Mouse (Mus musculus) left cerebral cortex, postnatal 4 days (tissue): ENCODE measurements around the gene Sugt1. TPM values are rescaled to one million over a fixed set of nuclear protein-coding genes. Genes with fewer than 3 reads are reported as not detected.

Experiments used
- DNase-seq: peaks from one replicate; pipeline ENCODE4 v3.0.0-alpha.2; 2022
- intact Hi-C: fragments of 180-260 bp; cut with DNase I; formaldehyde crosslinking; loops from one replicate; pipeline ENCODE4 v1.15.1; 2025
- total RNA-seq, 2 experiments: library from RNA; stranded (reverse); gene quantifications; 2 replicates each; pipeline ENCODE4 v1.2.3; 2021

Sugt1 gene
- 10 to 100 TPM; 74.3 to 83.4 TPM for total RNA-seq

DNA sequence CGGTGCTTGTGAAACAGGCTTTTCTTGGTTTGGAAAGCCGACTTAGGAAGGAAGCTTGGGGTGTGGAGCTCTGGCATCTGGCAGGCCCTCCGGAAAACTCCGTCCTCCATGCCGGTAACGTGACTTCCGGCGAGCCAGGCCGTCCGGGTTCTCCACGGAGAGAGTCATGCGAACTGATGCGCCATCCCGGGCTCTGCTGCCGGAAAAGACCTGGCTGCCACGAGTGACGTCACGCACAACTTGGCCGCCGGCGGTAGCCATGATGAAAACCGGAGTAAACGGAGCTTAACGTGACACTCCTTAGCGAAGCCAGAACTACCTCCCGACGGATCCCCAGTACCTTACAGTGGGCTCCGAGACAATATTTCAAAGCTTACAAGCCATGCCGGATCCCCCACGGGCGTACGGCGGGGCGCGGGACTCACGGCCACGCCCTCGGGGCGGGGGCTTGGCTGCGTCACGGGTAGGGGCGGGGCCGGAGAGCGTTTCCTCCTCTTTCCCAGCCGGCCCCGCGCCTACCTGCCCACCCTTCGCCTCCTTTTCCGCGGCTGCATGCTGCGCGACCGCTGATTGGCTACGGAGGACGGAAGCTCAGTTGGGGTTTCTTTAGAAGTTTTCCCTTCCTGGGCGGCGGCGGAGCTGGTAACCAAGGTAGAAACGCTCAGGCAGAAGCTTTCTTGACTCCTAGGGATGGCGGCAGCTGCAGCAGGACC is at the start of gene Sugt1:
Sugt1 (plus strand) TSS at position 553 of the 713 bp plus-strand sequence.
- intact Hi-C loops, result loop anchor here (5.0 kb wide), 1 partner anchor 105 kb away; the partner anchor contains the start of genes Elf1 and Wbp4
- peak; percentile 96 for DNase-seq

DNA sequence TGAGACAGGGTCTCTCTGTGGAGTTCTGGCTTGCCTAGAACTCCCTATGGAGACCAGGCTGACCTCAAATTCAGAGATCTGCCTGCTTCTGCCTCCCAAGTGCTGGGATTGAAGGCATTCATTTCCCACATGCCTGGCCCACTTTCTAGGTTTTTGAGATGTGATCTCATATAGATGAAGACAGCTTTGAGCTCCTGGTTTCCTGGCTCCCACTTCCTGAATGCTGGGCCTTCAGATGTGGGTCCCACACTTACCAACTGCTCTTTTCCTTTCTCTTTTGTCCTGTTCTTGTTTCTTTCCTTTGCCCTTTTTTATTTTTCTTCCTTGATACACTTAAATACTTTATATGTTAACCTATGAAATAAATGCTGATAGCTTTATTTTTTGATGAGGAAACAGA is 49.6 kb upstream of the Sugt1 start:
- intact Hi-C loops, result no loop called here
- DNase-seq, result no peak

DNA sequence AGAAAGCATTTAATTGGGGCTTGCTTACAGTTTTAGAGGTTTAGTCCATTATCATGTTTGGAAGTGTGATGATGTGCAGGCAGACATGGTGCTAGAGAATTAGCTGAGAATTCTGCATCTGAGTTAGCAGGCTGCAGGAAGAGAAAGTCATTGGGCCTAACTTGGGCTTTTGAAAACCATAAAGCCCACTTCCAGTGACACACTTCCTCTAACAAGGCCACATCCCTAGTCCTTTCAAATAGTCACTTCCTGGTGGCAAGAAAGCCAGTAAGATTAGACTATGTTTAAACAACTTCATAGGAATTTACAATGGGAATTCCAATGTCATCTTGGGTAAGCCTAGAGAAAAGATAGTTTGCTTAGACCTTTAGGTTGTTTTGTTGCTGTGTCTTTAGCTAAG is 45.9 kb upstream of the Sugt1 start:
- DNase-seq, result no peak
- intact Hi-C loops, result no loop called here

DNA sequence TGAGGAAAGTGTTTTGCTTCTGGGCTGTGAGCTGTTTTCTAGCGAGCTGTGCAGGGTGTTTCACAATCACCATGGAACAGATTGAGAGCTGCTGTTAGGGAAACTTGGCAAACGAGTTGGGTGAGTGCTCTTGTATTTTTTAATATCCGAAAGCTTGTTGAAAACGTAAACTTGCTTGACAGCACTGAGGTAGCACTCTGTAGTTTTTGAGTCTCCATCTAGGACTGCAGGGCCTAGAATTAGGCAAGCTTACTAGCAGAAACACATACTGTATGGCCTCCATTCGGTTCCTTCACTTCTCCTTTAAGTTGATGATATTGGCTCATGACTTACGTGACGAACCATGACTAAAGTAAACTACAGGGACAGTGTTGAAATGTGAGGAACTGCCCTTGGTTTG is 38.1 kb upstream of the Sugt1 start:
- DNase-seq, result no peak
- intact Hi-C loops, result no loop called here

DNA sequence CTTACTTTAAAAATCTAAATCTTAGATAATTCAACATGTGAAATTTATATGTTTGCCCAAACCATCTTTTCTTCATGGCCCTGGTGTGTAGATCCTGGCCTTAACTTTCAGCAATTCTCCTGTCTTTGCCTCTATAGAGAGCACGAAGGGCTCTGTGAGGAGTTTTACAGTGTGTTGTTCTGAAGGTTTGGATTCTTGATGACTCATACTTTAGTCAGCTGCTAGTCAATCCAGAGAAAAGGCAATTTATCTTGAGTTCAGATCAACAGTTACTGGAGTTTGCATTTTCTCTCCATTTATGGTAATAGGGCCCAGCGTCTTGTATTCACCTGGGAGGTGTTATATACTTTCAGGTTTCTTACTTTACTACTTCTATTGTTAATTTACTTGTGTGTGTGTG is 35.6 kb upstream of the Sugt1 start:
- DNase-seq, result no peak
- intact Hi-C loops, result no loop called here

DNA sequence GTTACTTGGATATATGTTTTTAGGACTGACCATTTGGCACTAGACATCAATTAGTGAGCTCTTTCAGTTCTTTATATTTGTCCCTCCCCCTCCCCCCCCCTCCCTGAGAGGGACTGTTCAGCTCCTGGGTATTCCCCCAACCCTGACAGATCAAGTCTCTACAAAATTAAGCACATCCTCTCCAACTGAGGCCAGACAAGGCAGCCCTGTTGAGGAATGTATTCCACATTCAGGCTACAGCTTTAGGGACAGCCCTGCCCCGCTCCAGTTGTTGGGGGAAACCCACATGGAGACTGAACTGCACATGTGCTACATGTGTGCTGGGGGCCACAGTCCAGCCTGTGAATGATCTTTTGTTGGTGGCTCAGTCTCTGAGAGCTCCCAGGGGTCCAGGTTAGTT is 34.6 kb upstream of the Sugt1 start:
- DNase-seq, result no peak
- intact Hi-C loops, result no loop called here

DNA sequence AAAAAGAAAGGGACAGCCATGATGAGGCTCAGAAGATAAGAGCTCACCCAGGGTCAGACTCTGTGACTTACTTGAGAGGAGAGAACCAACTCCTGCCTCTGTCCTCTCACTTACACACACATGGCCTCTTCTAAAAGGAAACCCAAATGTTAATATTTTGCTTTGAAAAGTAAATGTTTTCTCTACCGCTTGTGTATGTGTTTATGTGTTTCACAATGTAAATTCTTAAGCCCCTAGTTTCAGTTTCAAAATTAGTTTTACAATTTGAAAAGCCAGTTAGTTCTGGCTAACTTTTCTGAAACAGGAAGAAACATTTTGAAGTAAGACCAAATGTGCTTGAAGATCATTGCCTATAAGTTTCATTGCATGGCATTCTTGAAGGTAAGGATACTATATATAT is 29.7 kb upstream of the Sugt1 start:
- intact Hi-C loops, result no loop called here
- no peak for DNase-seq

DNA sequence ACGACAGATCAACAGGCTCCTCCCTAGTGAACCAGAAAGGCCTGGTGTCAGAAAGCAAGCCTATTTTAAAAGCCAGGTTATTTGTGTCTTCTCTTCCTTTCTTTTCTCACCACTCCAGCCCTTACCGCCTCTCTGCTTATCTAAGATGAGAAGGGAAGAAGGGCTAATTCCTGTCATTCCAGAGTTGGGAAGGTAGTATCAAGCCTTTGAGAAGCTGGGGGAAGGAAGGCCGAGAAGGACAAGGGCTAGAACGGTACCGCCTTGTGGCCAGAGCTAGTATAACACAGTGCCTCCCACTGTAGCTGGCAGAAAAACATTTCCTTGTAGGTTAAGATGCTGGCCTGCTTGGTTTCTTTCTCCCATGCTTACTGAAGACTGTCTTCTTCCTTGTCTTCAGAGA is 24.7 kb upstream of the Sugt1 start:
- intact Hi-C loops, result no loop called here
- DNase-seq, result peak; percentile 29

DNA sequence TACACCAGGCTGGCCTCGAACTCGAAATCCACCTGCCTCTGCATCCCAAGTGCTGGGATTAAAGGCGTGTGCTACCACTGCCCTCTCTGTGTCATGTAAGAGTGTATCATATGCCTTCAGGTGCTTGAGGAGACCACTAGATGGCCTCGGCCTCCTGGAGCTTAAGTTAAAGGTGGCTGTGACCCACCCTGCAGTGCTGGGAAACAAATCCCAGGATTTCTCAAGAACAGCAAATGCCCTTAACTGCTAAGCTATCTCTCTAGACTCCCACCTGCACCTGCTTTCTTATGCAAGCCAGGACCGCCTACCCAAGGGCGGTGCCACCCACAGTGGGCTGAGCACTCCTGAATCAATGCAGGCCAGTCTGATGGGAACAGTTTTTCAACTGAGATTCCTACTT is 22.7 kb upstream of the Sugt1 start:
- no peak for DNase-seq
- intact Hi-C loops, result no loop called here

DNA sequence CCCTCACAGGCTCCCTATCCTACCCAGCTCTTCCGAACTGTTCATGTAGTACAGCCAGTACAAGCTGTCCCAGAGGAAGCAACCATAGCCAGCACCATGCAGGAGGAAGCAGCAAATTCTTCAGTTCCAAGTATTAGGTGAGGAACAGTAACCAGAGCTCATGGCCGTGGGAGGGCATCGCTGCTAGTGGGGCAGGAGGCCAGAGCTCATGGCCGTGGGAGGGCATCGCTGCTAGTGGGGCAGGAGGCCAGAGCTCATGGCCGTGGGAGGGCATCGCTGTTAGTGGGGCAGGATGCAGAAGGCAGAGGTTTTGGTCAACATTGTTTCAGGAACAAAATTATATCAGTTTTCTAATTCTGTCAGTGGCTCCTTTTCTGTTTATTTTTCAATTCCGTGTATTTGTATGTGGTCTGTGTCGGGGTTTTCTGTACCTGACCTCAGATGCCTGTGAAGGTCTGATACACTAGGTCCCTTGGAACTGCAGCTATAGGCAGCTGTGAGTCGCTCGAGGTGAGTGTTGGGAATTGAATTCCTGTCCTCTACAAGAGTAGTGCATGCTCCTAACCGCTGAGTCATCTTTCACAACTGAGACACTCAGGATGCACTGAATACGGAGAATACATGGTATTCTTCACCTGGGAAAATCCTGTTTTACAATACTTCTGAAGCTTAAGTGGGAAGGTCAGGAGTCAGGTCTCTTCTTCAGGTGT is 13.9 kb upstream of the Sugt1 start:
- intact Hi-C loops, result no loop called here
- DNase-seq, result no peak

DNA sequence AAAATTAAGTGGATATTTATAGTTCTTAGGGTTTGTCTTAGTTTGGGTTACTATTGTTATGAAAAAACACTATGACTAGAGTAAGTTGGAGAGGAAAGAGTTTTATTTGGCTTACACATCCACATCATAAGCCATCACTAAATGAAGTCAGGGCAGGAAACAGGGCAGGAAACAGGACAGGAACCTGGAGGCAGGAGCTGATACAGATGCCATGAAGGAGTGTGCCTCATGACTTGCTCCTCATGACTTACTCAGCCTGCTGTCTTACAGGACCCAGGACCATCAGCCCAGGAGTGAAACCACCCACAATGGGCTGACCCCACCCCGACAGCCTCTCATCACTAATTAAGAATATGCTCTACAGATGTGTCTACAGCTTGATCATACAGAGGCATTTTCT is 13.1 kb upstream of the Sugt1 start:
- intact Hi-C loops, result no loop called here
- no peak for DNase-seq

DNA sequence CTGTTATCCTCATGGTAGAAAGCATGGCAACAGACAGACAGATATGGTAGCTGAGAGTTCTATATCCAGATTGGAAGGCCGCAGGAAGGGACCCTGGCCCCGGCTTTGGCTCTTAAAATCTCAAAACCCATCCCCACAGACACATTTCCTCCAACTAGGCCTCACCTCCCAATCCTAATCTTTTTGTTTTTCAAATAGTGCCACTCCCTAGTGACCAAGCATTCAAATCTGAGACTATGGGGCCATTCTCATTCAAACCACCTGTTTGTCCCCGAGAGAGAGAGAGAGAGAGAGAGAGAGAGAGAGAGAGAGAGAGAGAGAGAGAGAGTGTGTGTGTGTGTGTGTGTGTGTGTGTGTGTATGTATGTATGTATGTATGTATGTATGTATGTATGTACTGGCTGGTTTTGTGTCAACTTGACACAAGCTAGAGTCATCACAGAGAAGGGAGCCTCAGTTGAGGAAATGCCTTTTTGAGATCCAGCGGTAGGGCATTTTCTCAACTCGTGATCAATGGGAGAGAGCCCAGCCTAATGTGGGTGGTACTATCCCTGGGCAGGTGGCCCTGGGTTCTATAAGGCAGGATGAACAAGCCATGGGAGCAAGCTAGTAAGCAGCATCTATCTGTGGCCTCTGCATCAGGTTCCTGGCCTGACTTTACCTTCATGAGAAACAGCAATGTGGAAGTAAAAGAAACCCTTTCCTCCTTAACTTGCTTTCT is 3.8 kb upstream of the Sugt1 start:
- intact Hi-C loops, result no loop called here
- no peak for DNase-seq

DNA sequence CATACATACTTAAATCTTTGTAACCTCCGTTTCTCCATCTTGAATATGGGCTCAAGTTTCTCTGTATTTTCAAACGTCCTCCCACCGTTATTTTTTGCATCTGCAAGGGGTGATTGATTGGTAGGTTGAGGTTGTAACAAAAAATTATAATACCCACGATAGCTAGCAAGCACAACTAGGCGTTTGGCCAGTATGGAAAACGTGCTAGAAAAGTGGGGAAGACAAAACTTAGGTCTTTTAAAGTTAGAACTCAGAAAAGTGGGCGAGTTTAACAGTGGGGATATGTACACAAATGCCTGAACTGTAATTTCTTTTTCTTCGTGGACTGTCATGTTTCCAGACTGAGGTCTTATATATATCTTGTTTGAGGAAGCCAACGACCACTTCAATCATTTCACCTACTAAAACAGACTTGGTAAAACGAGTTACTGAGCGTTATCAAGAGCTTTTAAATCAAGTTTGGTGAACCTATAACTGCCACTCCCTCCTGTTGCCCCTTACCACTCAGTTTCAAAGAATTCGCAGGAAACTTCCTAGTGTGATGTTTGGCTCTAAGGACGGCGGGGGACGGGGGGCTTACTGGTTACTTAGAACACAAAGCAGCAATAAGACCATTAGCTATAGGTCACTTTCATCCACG is 872 bp upstream of the Sugt1 start:
- intact Hi-C loops, result loop anchor here (5.0 kb wide), 1 partner anchor 104 kb away; the partner anchor contains the start of genes Elf1 and Wbp4
- DNase-seq, result no peak

DNA sequence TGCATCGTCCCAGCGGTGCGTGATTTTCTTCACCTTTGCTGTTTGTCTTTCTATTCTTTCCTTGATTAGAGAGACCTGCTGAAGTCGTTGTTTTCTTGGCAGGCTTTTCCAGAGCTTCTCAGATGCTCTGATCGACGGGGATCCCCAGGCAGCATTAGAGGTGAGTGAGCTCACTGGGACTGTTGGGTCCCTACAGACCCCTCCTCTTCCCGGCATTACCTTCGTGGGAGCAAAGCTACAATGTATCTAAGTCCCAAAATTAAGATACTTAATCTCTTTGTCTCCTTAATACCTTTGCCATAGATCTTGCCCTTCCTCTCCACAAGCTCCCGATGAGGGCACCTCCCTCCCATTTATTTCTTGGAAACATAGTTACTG is 350 bp downstream of the Sugt1 start:
- intact Hi-C loops, result loop anchor here (5.0 kb wide), 1 partner anchor 106 kb away; the partner anchor contains the start of genes Elf1 and Wbp4
- no peak for DNase-seq

DNA sequence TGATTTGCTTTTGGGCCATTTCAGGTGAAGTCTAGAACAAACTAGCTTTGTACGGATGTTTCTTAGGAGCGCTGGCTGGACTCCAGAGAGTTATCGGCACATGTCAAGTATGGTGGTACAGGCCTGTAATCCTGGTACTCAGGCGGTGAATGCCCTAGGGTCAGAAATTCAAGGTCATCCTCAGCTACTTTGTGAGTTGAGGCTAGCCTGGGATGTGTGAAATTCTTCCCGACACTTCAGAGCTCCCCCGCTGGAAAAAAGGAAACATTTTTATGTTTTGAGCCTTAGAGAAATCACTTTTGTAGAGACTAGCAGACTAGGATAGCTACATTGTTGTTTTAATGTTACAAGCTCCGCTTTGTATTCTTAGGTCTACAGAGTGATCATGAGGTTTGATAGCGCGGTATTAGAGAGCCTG is 1.1 kb downstream of the Sugt1 start:
- DNase-seq, result peak; percentile 6
- intact Hi-C loops, result loop anchor here (5.0 kb wide), 1 partner anchor 106 kb away; the partner anchor contains the start of genes Elf1 and Wbp4

DNA sequence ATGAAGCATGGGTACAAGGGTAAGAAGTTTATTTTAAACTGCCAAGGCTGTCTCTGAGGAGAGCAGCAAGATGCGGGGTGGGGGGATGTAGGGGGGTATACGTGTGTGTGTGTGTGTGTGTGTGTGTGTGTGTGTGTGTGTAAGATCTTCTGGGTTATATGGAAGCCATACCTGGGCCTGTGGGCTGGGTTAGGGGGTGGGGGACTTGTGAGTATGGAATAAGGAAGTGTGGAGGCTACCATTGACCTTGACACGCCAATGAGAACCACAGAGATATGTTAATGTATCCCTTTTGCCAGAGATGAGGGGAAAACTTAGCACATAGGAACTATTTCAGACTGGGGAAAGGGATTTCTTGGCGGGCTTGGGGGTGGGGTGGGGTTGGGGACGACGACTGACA is 1.9 kb downstream of the Sugt1 start:
- DNase-seq, result no peak
- intact Hi-C loops, result loop anchor here (5.0 kb wide), 1 partner anchor 107 kb away; the partner anchor contains the start of genes Elf1 and Wbp4

DNA sequence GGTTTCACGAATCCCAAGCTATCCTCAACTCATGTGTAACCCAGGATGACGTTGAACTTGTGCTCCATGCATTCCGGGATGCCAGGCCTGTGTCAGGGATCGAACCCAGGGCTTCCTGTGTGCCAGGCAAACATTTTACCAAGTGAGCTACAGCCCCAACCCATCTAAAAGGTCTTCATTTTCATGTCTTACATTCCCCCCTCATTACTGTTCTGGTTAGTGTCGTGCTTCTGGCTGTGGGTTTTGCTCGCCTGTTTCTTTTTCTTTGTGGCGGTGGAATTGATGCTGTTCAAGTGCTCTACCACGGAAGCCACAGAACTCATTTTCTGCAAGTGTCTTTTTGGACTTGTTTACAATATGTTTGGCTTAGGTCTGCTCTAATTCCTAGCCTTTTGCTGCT is 3.4 kb downstream of the Sugt1 start:
- no peak for DNase-seq
- intact Hi-C loops, result no loop called here

DNA sequence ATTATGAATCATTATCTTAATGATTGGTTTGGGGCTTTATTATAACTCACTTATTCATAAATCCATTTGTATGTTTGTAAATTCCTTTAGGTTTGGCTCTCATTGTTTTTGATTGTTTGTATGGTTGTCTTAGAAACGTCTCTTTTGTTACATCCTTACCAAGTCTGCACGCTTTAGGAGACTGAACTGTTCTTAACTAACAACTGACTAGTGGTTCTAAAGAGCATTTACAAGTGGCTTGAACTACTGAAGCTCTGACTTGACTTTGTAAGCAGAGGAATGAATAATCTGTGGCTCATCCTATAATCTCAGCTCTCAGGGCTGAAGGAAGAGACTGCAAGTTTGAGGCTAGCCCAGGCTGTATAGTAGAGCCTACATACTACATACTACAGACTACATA is 4.1 kb downstream of the Sugt1 start:
- intact Hi-C loops, result no loop called here
- DNase-seq, result no peak

DNA sequence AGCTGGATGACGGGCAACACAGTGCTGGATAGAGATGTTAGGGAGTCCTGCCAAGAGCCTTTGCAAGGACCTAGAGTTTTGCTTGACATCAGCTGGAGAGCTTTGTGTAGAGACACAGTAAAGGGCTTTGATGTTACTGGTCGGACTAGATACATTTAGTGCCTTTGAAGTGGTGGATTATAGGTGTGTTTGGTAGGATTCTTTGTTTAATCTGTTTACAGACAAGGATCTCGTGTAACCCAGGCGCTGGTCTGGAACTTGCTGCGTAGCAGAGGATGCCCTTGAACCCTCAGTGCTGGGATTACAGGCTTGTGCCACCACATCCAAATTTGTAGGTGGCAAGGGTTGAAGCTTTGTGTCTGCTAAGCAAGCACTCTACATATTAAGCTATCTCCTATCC is 6.6 kb downstream of the Sugt1 start:
- intact Hi-C loops, result no loop called here
- DNase-seq, result no peak

DNA sequence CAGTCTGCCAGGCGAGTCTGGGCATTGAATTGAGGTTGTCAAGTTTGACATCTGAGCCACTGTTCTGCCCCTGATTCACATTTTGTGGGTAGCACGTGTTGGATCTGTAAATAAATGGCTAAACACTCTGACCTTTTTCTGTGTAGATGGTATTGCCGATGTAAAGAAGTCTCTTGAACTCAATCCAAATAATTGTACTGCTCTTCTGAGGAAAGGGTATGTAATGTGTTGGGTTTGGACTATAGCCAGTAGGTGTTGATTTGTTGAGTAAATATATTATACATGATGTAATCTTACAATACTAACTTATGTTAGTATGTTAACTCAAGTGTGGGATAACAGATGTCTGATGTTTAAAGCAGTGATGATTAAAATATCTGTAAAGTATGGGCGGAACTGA is 9.1 kb downstream of the Sugt1 start:
- DNase-seq, result no peak
- intact Hi-C loops, result no loop called here

DNA sequence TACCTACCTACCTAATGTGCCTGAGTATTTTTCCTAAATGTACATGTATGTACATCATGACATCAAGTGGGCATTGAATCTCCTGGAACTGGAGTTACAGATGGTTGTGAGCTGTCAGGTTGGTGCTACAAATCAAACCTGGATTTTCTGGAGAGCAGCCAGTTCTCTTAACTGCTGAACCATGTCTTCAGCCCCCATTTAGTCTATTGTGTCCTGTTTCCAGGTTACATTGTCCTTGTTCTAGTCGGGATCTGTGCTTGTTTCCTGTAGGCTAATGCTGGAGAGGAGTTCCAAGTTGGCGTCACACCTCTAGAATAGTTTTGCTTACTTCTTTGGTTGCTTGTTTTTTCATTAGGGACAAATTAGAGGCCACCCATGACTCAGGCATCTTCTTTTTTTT is 18.4 kb downstream of the Sugt1 start:
- intact Hi-C loops, result no loop called here
- DNase-seq, result no peak
